Mouse (Mus musculus) stomach, postnatal 0 days (tissue): ENCODE measurements around the gene Hdac11.

Source experiments
- CTCF ChIP-seq: IDR thresholded peaks from 2 replicates; pipeline ENCODE4 v1.5.1; 2016; ENCODE audit warnings: antibody characterized with exemption, low read depth, mild to moderate bottlenecking, moderate library complexity
- EP300 ChIP-seq: optimal IDR thresholded peaks from 2 replicates; pipeline ENCODE3; 2016; ENCODE audit warnings: antibody characterized with exemption

GRCm38 (mm10) chr6:91171396-91171895, 15.0 kb downstream of the Hdac11 start:
- TF ChIP-seq CTCF (no peak), EP300 (no peak)
